Mouse (Mus musculus): ENCODE measurements at regions not wholly inside any gene's neighbourhood (a gene's known extent, or its start where the extent isn't known, plus 50 kb on each side); places are given as distances from the start of the nearest gene placed in this dataset.

- Histone ChIP-seq H3K36me3 (ENCODE audit: control insufficient read depth, insufficient read depth, low read length, poor library complexity, severe bottlenecking) (no peaks in the 10 kb centered on the region), H3K9ac (ENCODE audit: insufficient read depth, low read depth, low read length, poor library complexity, severe bottlenecking) (no peak overlapping the region), H3K4me1 (ENCODE audit: control insufficient read depth in 2 of 2, insufficient read depth in 2 of 2, low read length in 2 of 2, poor library complexity in 1 of 2) (no peaks in the 10 kb centered on the region), H3K4me3 (ENCODE audit: insufficient read depth in 1 of 2, low read depth in 1 of 2, low read length in 2 of 2, poor library complexity in 1 of 2, severe bottlenecking in 1 of 2) (no peak overlapping the region), H3K9me3 (ENCODE audit: control insufficient read depth, insufficient read depth, low read depth, low read length) (no peaks in the 10 kb centered on the region), H3K27ac (ENCODE audit: insufficient read depth, low read depth, low read length, poor library complexity, severe bottlenecking) (no peak overlapping the region)
- DNase-seq (ENCODE audit: low read depth, low spot score): no peak
- TF ChIP-seq MAFK (IDR thresholded peaks at IDR 0.05; ENCODE audit: insufficient read depth, low read depth, low read length) (no peak), ZNF384 (IDR thresholded peaks at IDR 0.05; ENCODE audit: low read depth, low read length) (no peak), ZC3H11A (IDR thresholded peaks at IDR 0.05; ENCODE audit: borderline replicate concordance, low read depth, low read length) (no peak), CHD2 (IDR thresholded peaks at IDR 0.05; ENCODE audit: low read depth, low read length) (no peak), HCFC1 (IDR thresholded peaks at IDR 0.05; ENCODE audit: borderline replicate concordance, insufficient read depth, low read length) (no peak)
- in situ Hi-C loops (cut with MboI; ENCODE audit: low sequenced_read_pairs in 2 of 2, unreplicated experiment in 2 of 2): no loop called here
Observed at GRCm38 (mm10) chr1:148901319-148902033, 1059.6 kb downstream of the Pla2g4a start.

- Histone ChIP-seq H3K4me1 (ENCODE audit: control insufficient read depth in 2 of 2, insufficient read depth in 2 of 2, low read length in 2 of 2, poor library complexity in 1 of 2) (no peaks in the 10 kb centered on the region), H3K27ac (ENCODE audit: insufficient read depth, low read depth, low read length, poor library complexity, severe bottlenecking) (no peak overlapping the region), H3K9me3 (ENCODE audit: control insufficient read depth, insufficient read depth, low read depth, low read length) (no peaks in the 10 kb centered on the region), H3K36me3 (ENCODE audit: control insufficient read depth, insufficient read depth, low read length, poor library complexity, severe bottlenecking) (no peaks in the 10 kb centered on the region), H3K4me3 (ENCODE audit: insufficient read depth in 1 of 2, low read depth in 1 of 2, low read length in 2 of 2, poor library complexity in 1 of 2, severe bottlenecking in 1 of 2) (no peak overlapping the region), H3K9ac (ENCODE audit: insufficient read depth, low read depth, low read length, poor library complexity, severe bottlenecking) (no peak overlapping the region)
- no peak for TF ChIP-seq ZC3H11A (IDR thresholded peaks at IDR 0.05; ENCODE audit: borderline replicate concordance, low read depth, low read length)
- TF ChIP-seq ZNF384 (IDR thresholded peaks at IDR 0.05; ENCODE audit: low read depth, low read length): no peak
- no peak for TF ChIP-seq CHD2 (IDR thresholded peaks at IDR 0.05; ENCODE audit: low read depth, low read length)
- no peak for TF ChIP-seq HCFC1 (IDR thresholded peaks at IDR 0.05; ENCODE audit: borderline replicate concordance, insufficient read depth, low read length)
- TF ChIP-seq MAFK (IDR thresholded peaks at IDR 0.05; ENCODE audit: insufficient read depth, low read depth, low read length): no peak
- in situ Hi-C loops (cut with MboI; ENCODE audit: low sequenced_read_pairs in 2 of 2, unreplicated experiment in 2 of 2): no loop called here
- no peak for DNase-seq (ENCODE audit: low read depth, low spot score)
Observed at GRCm38 (mm10) chr1:148870788-148871187, 1090.3 kb downstream of the Pla2g4a start.

- TF ChIP-seq ZC3H11A (IDR thresholded peaks at IDR 0.05; ENCODE audit: borderline replicate concordance, low read depth, low read length): no peak
- no peak for TF ChIP-seq CHD2 (IDR thresholded peaks at IDR 0.05; ENCODE audit: low read depth, low read length)
- TF ChIP-seq MAFK (IDR thresholded peaks at IDR 0.05; ENCODE audit: insufficient read depth, low read depth, low read length): no peak
- no peak for TF ChIP-seq ZNF384 (IDR thresholded peaks at IDR 0.05; ENCODE audit: low read depth, low read length)
- TF ChIP-seq HCFC1 (IDR thresholded peaks at IDR 0.05; ENCODE audit: borderline replicate concordance, insufficient read depth, low read length): no peak
- Histone ChIP-seq H3K36me3 (ENCODE audit: control insufficient read depth, insufficient read depth, low read length, poor library complexity, severe bottlenecking) (no peaks in the 10 kb centered on the region), H3K27ac (ENCODE audit: insufficient read depth, low read depth, low read length, poor library complexity, severe bottlenecking) (no peak overlapping the region), H3K4me3 (ENCODE audit: insufficient read depth in 1 of 2, low read depth in 1 of 2, low read length in 2 of 2, poor library complexity in 1 of 2, severe bottlenecking in 1 of 2) (no peak overlapping the region), H3K9me3 (ENCODE audit: control insufficient read depth, insufficient read depth, low read depth, low read length) (no peaks in the 10 kb centered on the region), H3K9ac (ENCODE audit: insufficient read depth, low read depth, low read length, poor library complexity, severe bottlenecking) (no peak overlapping the region), H3K4me1 (ENCODE audit: control insufficient read depth in 2 of 2, insufficient read depth in 2 of 2, low read length in 2 of 2, poor library complexity in 1 of 2) (no peaks in the 10 kb centered on the region)
- in situ Hi-C loops (cut with MboI; ENCODE audit: low sequenced_read_pairs in 2 of 2, unreplicated experiment in 2 of 2): no loop called here
- DNase-seq (ENCODE audit: low read depth, low spot score): no peak
Observed at GRCm38 (mm10) chr1:148863582-148863981, 1097.5 kb downstream of the Pla2g4a start.

DNA sequence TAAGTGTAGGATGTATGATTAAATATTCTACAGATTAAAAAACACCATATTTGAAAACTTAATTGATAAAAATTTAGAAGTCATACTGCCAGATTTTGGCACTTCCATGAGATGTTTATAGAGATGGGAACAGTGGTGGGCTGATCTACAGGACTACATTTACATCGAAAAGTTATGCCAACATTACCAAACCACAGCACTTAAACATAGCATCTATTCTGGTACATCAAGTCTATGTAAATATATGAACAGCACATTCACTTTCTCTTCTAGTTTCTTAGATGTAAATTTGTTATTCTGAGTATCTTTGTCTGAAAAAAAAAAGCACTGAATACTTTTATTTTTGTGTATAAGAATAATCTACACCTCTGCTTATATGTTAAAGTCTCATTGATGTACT is 1108.1 kb downstream of the Pla2g4a start:
- in situ Hi-C loops (cut with MboI; ENCODE audit: low sequenced_read_pairs in 2 of 2, unreplicated experiment in 2 of 2): no loop called here
- Histone ChIP-seq H3K4me1 (ENCODE audit: control insufficient read depth in 2 of 2, insufficient read depth in 2 of 2, low read length in 2 of 2, poor library complexity in 1 of 2) (no peaks in the 10 kb centered on the region), H3K9ac (ENCODE audit: insufficient read depth, low read depth, low read length, poor library complexity, severe bottlenecking) (no peak overlapping the region), H3K9me3 (ENCODE audit: control insufficient read depth, insufficient read depth, low read depth, low read length) (no peaks in the 10 kb centered on the region), H3K4me3 (ENCODE audit: insufficient read depth in 1 of 2, low read depth in 1 of 2, low read length in 2 of 2, poor library complexity in 1 of 2, severe bottlenecking in 1 of 2) (no peak overlapping the region), H3K36me3 (ENCODE audit: control insufficient read depth, insufficient read depth, low read length, poor library complexity, severe bottlenecking) (no peaks in the 10 kb centered on the region), H3K27ac (ENCODE audit: insufficient read depth, low read depth, low read length, poor library complexity, severe bottlenecking) (no peak overlapping the region)
- TF ChIP-seq ZC3H11A (IDR thresholded peaks at IDR 0.05; ENCODE audit: borderline replicate concordance, low read depth, low read length) (no peak), ZNF384 (IDR thresholded peaks at IDR 0.05; ENCODE audit: low read depth, low read length) (no peak), CHD2 (IDR thresholded peaks at IDR 0.05; ENCODE audit: low read depth, low read length) (no peak), HCFC1 (IDR thresholded peaks at IDR 0.05; ENCODE audit: borderline replicate concordance, insufficient read depth, low read length) (no peak), MAFK (IDR thresholded peaks at IDR 0.05; ENCODE audit: insufficient read depth, low read depth, low read length) (no peak)
- no peak for DNase-seq (ENCODE audit: low read depth, low spot score)
